Mouse (Mus musculus) right cerebral cortex, adult 18-20 months (tissue): ENCODE measurements at regions not wholly inside any gene's neighbourhood (a gene's known extent, or its start where the extent isn't known, plus 50 kb on each side); places are given as distances from the start of the nearest gene placed in this dataset.

Experiments
- DNase-seq: peaks from one replicate; pipeline ENCODE4 v3.0.0; 2022; ENCODE audit warnings: mixed read lengths

- DNase-seq = no peak
Observed at GRCm38 (mm10) chr13:72947374-72948165, 312.7 kb upstream of the Irx4 start.

GRCm38 (mm10) chr13:72958616-72959518, 301.4 kb upstream of the Irx4 start:
- no peak for DNase-seq

GRCm38 (mm10) chr13:72961291-72961690, 299.0 kb upstream of the Irx4 start:
- no peak for DNase-seq

GRCm38 (mm10) chr13:72972165-72972564, 288.1 kb upstream of the Irx4 start:
- DNase-seq = no peak

GRCm38 (mm10) chr13:72972894-72973293, 287.4 kb upstream of the Irx4 start:
- no peak for DNase-seq

GRCm38 (mm10) chr13:72977213-72977612, 283.1 kb upstream of the Irx4 start:
- no peak for DNase-seq

- no peak for DNase-seq
Observed at GRCm38 (mm10) chr13:72977971-72978370, 282.3 kb upstream of the Irx4 start.

GRCm38 (mm10) chr13:72978966-72979365, 281.3 kb upstream of the Irx4 start:
- DNase-seq = no peak

GRCm38 (mm10) chr13:72992589-72993409, 267.5 kb upstream of the Irx4 start:
- DNase-seq = no peak

GRCm38 (mm10) chr13:72993410-72993858, 266.8 kb upstream of the Irx4 start:
- DNase-seq = no peak

- DNase-seq = no peak
Observed at GRCm38 (mm10) chr13:72994538-72994937, 265.7 kb upstream of the Irx4 start.

GRCm38 (mm10) chr13:73008856-73009546, 251.3 kb upstream of the Irx4 start:
- no peak for DNase-seq

- no peak for DNase-seq
Observed at GRCm38 (mm10) chr13:73009547-73010475, 250.5 kb upstream of the Irx4 start.

GRCm38 (mm10) chr13:73019181-73019580, 241.1 kb upstream of the Irx4 start:
- DNase-seq = no peak

GRCm38 (mm10) chr13:73031217-73031616, 229.1 kb upstream of the Irx4 start:
- DNase-seq = no peak

- DNase-seq = peak; percentile 47
Observed at GRCm38 (mm10) chr13:73033055-73033454, 227.2 kb upstream of the Irx4 start.

- peak; percentile 20 for DNase-seq
Observed at GRCm38 (mm10) chr13:73034065-73034831, 226.0 kb upstream of the Irx4 start.

- DNase-seq = no peak
Observed at GRCm38 (mm10) chr13:73034886-73035285, 225.4 kb upstream of the Irx4 start.

- DNase-seq = no peak
Observed at GRCm38 (mm10) chr13:73035336-73035940, 224.8 kb upstream of the Irx4 start.

- DNase-seq = no peak
Observed at GRCm38 (mm10) chr13:73039731-73040130, 220.5 kb upstream of the Irx4 start.
